Mouse (Mus musculus) testis, adult 2 months (tissue): ENCODE data around the gene Pigu.

Experiments used
- CTCF ChIP-seq: fragments of 200-500 bp; IDR thresholded peaks from 2 replicates; pipeline ENCODE4 v1.5.1; 2012; ENCODE audit warnings: low read depth, mild to moderate bottlenecking, inconsistent platforms, low read length, moderate library complexity; ENCODE audit not compliant: control insufficient read depth, insufficient read depth, insufficient replicate concordance
- POLR2A ChIP-seq: fragments of 200-500 bp; IDR thresholded peaks from 2 replicates; pipeline ENCODE4 v1.6.1; 2012; ENCODE audit warnings: low read depth, mild to moderate bottlenecking, inconsistent platforms, low read length, moderate library complexity; ENCODE audit not compliant: control insufficient read depth

DNA sequence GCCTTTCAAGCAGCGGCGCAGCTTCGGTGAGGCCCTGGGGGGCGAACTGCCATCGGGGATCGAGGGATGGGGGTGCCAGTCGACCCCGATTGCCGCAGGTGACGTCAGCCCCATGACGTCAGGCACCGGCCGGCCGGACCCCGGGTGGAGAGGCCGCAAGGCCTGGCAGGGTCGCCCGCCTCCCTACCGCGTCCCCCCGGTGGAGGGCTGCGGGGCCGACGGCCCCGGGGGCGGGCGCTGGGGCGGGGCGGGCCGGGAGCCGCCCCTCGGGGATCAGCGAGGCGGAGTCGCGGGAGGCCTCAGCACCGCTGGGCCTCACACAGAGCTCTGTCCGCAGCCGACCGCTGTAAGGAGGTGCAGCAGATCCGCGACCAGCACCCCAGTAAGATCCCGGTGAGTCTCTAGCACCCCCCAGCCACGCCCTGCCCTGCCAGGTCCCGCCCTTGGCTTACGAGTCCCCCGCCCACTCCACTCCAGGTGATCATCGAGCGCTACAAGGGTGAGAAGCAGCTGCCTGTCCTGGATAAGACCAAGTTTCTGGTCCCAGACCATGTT lies 80.5 kb downstream of the Pigu start:
- TF ChIP-seq POLR2A, result no peak
- TF ChIP-seq CTCF, result no peak
